Mouse (Mus musculus) kidney, embryonic 14.5 days (tissue): ENCODE results near the gene Znrf4. TPM values are rescaled to one million over a fixed set of nuclear protein-coding genes. Genes with fewer than 3 reads are reported as not detected.

Experiments used
- ATAC-seq: fragments of 200-750 bp; cut with Nextera tagmentation; 2 replicates; pipeline ENCODE4 v1.8.0; 2017; ENCODE audit warnings: moderate number of reproducible peaks, mild to moderate bottlenecking, moderate TSS enrichment, moderate library complexity; ENCODE audit not compliant: low FRiP score, low TSS enrichment
- H3K27ac ChIP-seq: fragments of 300-500 bp; sonication (generic); 2 replicates; pipeline ENCODE4 v1.5.1; 2014; ENCODE audit warnings: low read depth, mild to moderate bottlenecking, low read length, moderate library complexity, mixed read lengths
- H3K27me3 ChIP-seq: fragments of 300-500 bp; sonication (generic); 2 replicates; pipeline ENCODE4 v1.6.1; 2014; ENCODE audit warnings: mild to moderate bottlenecking, low read length; ENCODE audit not compliant: control insufficient read depth, insufficient read depth
- H3K36me3 ChIP-seq: fragments of 300-500 bp; sonication (generic); 2 replicates; pipeline ENCODE4 v1.6.1; 2014; ENCODE audit warnings: low read length, mixed read lengths; ENCODE audit not compliant: control insufficient read depth, insufficient read depth
- H3K4me1 ChIP-seq: fragments of 300-500 bp; sonication (generic); 2 replicates; pipeline ENCODE4 v1.6.1; 2014; ENCODE audit warnings: low read length, mixed read lengths; ENCODE audit not compliant: control insufficient read depth, insufficient read depth
- H3K4me2 ChIP-seq: fragments of 300-500 bp; sonication (generic); replicated peaks from 2 replicates; pipeline ENCODE4 v1.6.1; 2014; ENCODE audit warnings: low read depth, mild to moderate bottlenecking, low read length
- H3K4me3 ChIP-seq: fragments of 300-500 bp; sonication (generic); 2 replicates; pipeline ENCODE4 v1.5.1; 2014; ENCODE audit warnings: mild to moderate bottlenecking, low read length
- H3K9ac ChIP-seq: fragments of 300-500 bp; sonication (generic); 2 replicates; pipeline ENCODE4 v1.6.1; 2014; ENCODE audit warnings: low read depth, mild to moderate bottlenecking, low read length, moderate library complexity
- H3K9me3 ChIP-seq: fragments of 300-500 bp; sonication (generic); 2 replicates; pipeline ENCODE4 v1.6.1; 2016; ENCODE audit warnings: low read length; ENCODE audit not compliant: control insufficient read depth
- WGBS: fragments of 180-500 bp; shearing (Covaris S2); extraction: QIAGEN DNeasy Blood & Tissue Kit; methylation state at CpG from one replicate; pipeline ENCODE4 v1.1.7; 2014; 5-methylcytosine and 5-hydroxymethylcytosine counted together
- polyA plus RNA-seq: library from polyadenylated mRNA; unstranded; fragments of >200 nt; fragmentation: Nextera tagmentation; extraction: Ambion mirVana; gene quantifications from 2 replicates; pipeline ENCODE4 v1.2.1, GENCODE M21; 2014

The Znrf4 gene
- polyA plus RNA-seq, 1 experiment from 2014 or later = not detected

GRCm38 (mm10) chr17:56542736-56543135 lies 30.5 kb upstream of the Znrf4 start:
- no peak for ATAC-seq
- Histone ChIP-seq H3K9ac (no peak overlapping the region), H3K4me1 (no peaks in the 10 kb centered on the region), H3K4me3 (no peak overlapping the region), H3K27me3 (no peaks in the 10 kb centered on the region), H3K4me2 (no peak overlapping the region), H3K9me3 (no peaks in the 10 kb centered on the region), H3K36me3 (no peaks in the 10 kb centered on the region), H3K27ac (no peak overlapping the region)
- WGBS = 37% methylated on average over 8 of the region's 8 CpGs

- ATAC-seq = peak; percentile 34; the same call in 1 of the 2 replicates
Measured at GRCm38 (mm10) chr17:56540562-56540975, 28.3 kb upstream of the Znrf4 start.

GRCm38 (mm10) chr17:56537912-56538311 lies 25.7 kb upstream of the Znrf4 start:
- Histone ChIP-seq H3K36me3 (no peaks in the 10 kb centered on the region), H3K27me3 (no peaks in the 10 kb centered on the region), H3K9me3 (no peaks in the 10 kb centered on the region), H3K9ac (no peak overlapping the region), H3K27ac (no peak overlapping the region), H3K4me3 (no peak overlapping the region), H3K4me1 (no peaks in the 10 kb centered on the region), H3K4me2 (no peak overlapping the region)
- WGBS = 35% methylated on average over 8 of the region's 8 CpGs
- ATAC-seq = no peak

More at GRCm38 (mm10) chr17:56540562-56540975, 28.3 kb upstream of the Znrf4 start:
- Histone ChIP-seq H3K9me3 (no peaks in the 10 kb centered on the region), H3K4me3 (no peak overlapping the region), H3K4me1 (no peaks in the 10 kb centered on the region), H3K4me2 (no peak overlapping the region), H3K27me3 (no peaks in the 10 kb centered on the region), H3K9ac (no peak overlapping the region), H3K36me3 (no peaks in the 10 kb centered on the region), H3K27ac (no peak overlapping the region)
- WGBS = 36% methylated on average over 6 of the region's 6 CpGs

- WGBS = 78% methylated on average over 3 of the region's 3 CpGs
- no peak for ATAC-seq
- H3K4me3 ChIP-seq = no peak overlapping the region
- no peak overlapping the region for H3K4me2 ChIP-seq
- no peaks in the 10 kb centered on the region for H3K9me3 ChIP-seq
- no peaks in the 10 kb centered on the region for H3K36me3 ChIP-seq
- no peak overlapping the region for H3K27ac ChIP-seq
- H3K9ac ChIP-seq = no peak overlapping the region
- H3K4me1 ChIP-seq = no peaks in the 10 kb centered on the region
- no peaks in the 10 kb centered on the region for H3K27me3 ChIP-seq
Measured at GRCm38 (mm10) chr17:56536874-56537273, 24.6 kb upstream of the Znrf4 start.

- no peak overlapping the region for H3K9ac ChIP-seq
- H3K4me3 ChIP-seq = no peak overlapping the region
- no peaks in the 10 kb centered on the region for H3K4me1 ChIP-seq
- H3K27ac ChIP-seq = no peak overlapping the region
- ATAC-seq = no peak
- H3K4me2 ChIP-seq = no peak overlapping the region
- 76% methylated on average over 14 of the region's 14 CpGs for WGBS
- H3K9me3 ChIP-seq = no peaks in the 10 kb centered on the region
- H3K36me3 ChIP-seq = no peaks in the 10 kb centered on the region
- no peaks in the 10 kb centered on the region for H3K27me3 ChIP-seq
Measured at GRCm38 (mm10) chr17:56536192-56536591, 24.0 kb upstream of the Znrf4 start.

- no peak for ATAC-seq
- H3K4me1 ChIP-seq = no peaks in the 10 kb centered on the region
- H3K36me3 ChIP-seq = no peaks in the 10 kb centered on the region
- H3K9me3 ChIP-seq = no peaks in the 10 kb centered on the region
- H3K9ac ChIP-seq = no peak overlapping the region
- 73% methylated on average over 4 of the region's 4 CpGs for WGBS
- no peak overlapping the region for H3K27ac ChIP-seq
- no peak overlapping the region for H3K4me2 ChIP-seq
- H3K4me3 ChIP-seq = no peak overlapping the region
- no peaks in the 10 kb centered on the region for H3K27me3 ChIP-seq
Measured at GRCm38 (mm10) chr17:56524943-56525342, 12.7 kb upstream of the Znrf4 start.

- no peaks in the 10 kb centered on the region for H3K9me3 ChIP-seq
- no peak overlapping the region for H3K9ac ChIP-seq
- 64% methylated on average over 1 of the region's 1 CpGs for WGBS
- no peaks in the 10 kb centered on the region for H3K27me3 ChIP-seq
- H3K4me2 ChIP-seq = no peak overlapping the region
- H3K4me3 ChIP-seq = no peak overlapping the region
- no peaks in the 10 kb centered on the region for H3K36me3 ChIP-seq
- no peak for ATAC-seq
- no peaks in the 10 kb centered on the region for H3K4me1 ChIP-seq
- no peak overlapping the region for H3K27ac ChIP-seq
Measured at GRCm38 (mm10) chr17:56522744-56523143, 10.5 kb upstream of the Znrf4 start.

- no peaks in the 10 kb centered on the region for H3K36me3 ChIP-seq
- no peak overlapping the region for H3K4me3 ChIP-seq
- H3K9ac ChIP-seq = peak overlapping the region; percentile 18; the same call in 1 of the 2 replicates
- H3K4me1 ChIP-seq = peaks cover 14% of the 10 kb centered on the region; the same call in 1 of the 2 replicates
- peak overlapping the region; percentile 6; the same call in 1 of the 2 replicates for H3K4me2 ChIP-seq
- peak; percentile 76 for ATAC-seq
- no peaks in the 10 kb centered on the region; the same call in none of the 2 replicates for H3K9me3 ChIP-seq
- peaks cover 23% of the 10 kb centered on the region for H3K27me3 ChIP-seq
- WGBS = 12% methylated on average over 13 of the region's 13 CpGs
- H3K27ac ChIP-seq = no peak overlapping the region
Measured at GRCm38 (mm10) chr17:56515690-56516410, 3.6 kb upstream of the Znrf4 start.

GRCm38 (mm10) chr17:56514916-56515315 lies 2.7 kb upstream of the Znrf4 start:
- Histone ChIP-seq H3K4me2 (no peak overlapping the region), H3K27me3 (peaks cover 32% of the 10 kb centered on the region), H3K9me3 (no peaks in the 10 kb centered on the region; the same call in none of the 2 replicates), H3K27ac (no peak overlapping the region), H3K9ac (0 out of 2 replicates have a peak overlapping the region, but pooled peaks have one; percentile 18), H3K4me3 (no peak overlapping the region), H3K36me3 (no peaks in the 10 kb centered on the region), H3K4me1 (peaks cover 16% of the 10 kb centered on the region; the same call in 1 of the 2 replicates)
- 41% methylated on average over 12 of the region's 12 CpGs for WGBS
- no peak for ATAC-seq
